ENCODE assay signal across 20 mouse cellular contexts in the genomic region with DNA sequence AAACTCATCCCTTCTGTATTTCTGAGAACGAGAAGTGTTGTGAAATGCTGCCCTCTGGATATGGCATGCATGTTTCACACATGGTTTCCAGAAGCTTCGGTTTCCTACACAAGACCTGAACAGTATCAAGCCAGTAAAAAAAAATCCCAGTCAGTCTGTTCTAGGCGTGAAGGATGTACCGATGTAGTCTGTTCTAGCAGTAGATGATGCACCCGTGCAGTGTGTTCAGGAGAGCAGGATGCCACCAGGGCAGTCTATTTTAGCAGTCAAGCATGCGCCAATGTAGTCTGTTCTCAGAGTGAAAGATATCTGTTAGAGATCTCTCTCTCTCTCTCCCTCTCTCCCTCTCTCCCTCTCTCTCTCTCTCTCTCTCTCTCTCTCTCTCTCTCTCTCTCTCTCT.
A peak's percentile ranks its signal among the peaks of the same experiment; 100 is the strongest.
DNase-seq lines count a peak whose midpoint lies in the region; ATAC-seq and TF ChIP-seq lines count a peak whose summit lies in the region.
"Had no signal": no experiment of that assay in that cellular context is flagged by ENCODE, and none has a peak within 500 bp of the region (broad histone marks: within the 10 kb centered on the region; RNA-seq: fewer than 3 reads in every experiment).

No protein-coding gene starts in this region.

- H3K4me3 ChIP-seq in lung, embryonic 14.5 days (ENCODE audit: low read depth, low read length), result no peak overlapping the region
- no peak overlapping the region for H3K4me3 ChIP-seq in lung, adult 2 months (replicated peaks; ENCODE audit: extremely low read depth, low read depth, low read length)
- H3K4me3 ChIP-seq: embryonic facial prominence, embryonic 10.5 days; forebrain, embryonic 12.5 days; heart, adult 2 months; heart, embryonic 12.5 days; hindbrain, embryonic 10.5 days; hindbrain, embryonic 15.5 days had no signal

- H3K27me3 ChIP-seq in lung, embryonic 14.5 days (ENCODE audit: insufficient read depth, low read length), result no peaks in the 10 kb centered on the region
- H3K27me3 ChIP-seq: forebrain, embryonic 12.5 days; heart, embryonic 12.5 days; hindbrain, embryonic 15.5 days had no signal

- H3K4me1 ChIP-seq in lung, embryonic 14.5 days (ENCODE audit: insufficient read depth), result no peaks in the 10 kb centered on the region
- no peaks in the 10 kb centered on the region for H3K4me1 ChIP-seq in lung, adult 2 months (ENCODE audit: control insufficient read depth, insufficient read depth, low read length)
- H3K4me1 ChIP-seq: forebrain, embryonic 12.5 days; heart, embryonic 12.5 days; hindbrain, embryonic 10.5 days; hindbrain, embryonic 15.5 days had no signal

- H3K27ac ChIP-seq in lung, embryonic 14.5 days (ENCODE audit: low read depth), result no peak overlapping the region
- H3K27ac ChIP-seq: embryonic facial prominence, embryonic 10.5 days; forebrain, embryonic 12.5 days; heart, adult 2 months; hindbrain, embryonic 10.5 days; hindbrain, embryonic 15.5 days had no signal

- no peak for TF ChIP-seq CTCF in lung, embryonic 14.5 days (IDR thresholded peaks at IDR 0.05; ENCODE audit: low read depth)
- TF ChIP-seq CTCF in lung, adult 2 months (IDR thresholded peaks at IDR 0.05; ENCODE audit: insufficient read depth, low read length), result no peak

- no peak for DNase-seq in frontal cortex, postnatal 36 days (ENCODE audit: low spot score in 2 of 2)
- peak; percentile 4 for DNase-seq in lung, embryonic 14.5 days
- no peak for DNase-seq in lung, adult 2 months
- DNase-seq in NIH3T3 (ENCODE audit: low read depth), result peak; percentile 6
- peak; percentile 25 for DNase-seq in fibroblast of lung, adult 2 months (ENCODE audit: low read depth)
- no peak for DNase-seq in gastrocnemius, adult 8-10 months (ENCODE audit: low spot score in 2 of 2)
- DNase-seq: adrenal gland, postnatal 10 days; cerebellum, adult 18-20 months; cerebellum, adult 9-11 months; gastrocnemius, postnatal 14 days; heart, adult 2 months had no signal

- H3K9ac ChIP-seq in lung, embryonic 14.5 days, result no peak overlapping the region
- H3K9ac ChIP-seq: forebrain, embryonic 12.5 days; heart, embryonic 12.5 days; hindbrain, embryonic 15.5 days had no signal

- H3K4me2 ChIP-seq in lung, embryonic 14.5 days, result no peak overlapping the region
- H3K4me2 ChIP-seq: forebrain, embryonic 12.5 days; heart, embryonic 12.5 days; hindbrain, embryonic 15.5 days had no signal

- WGBS in lung, embryonic 14.5 days, result 80% methylated on average over 6 of the region's 6 CpGs
- 74% methylated on average over 6 of the region's 6 CpGs for WGBS in lung, adult 2 months

- ATAC-seq in frontal cortex, adult (ENCODE audit: low TSS enrichment), result peak; percentile 50
- no peak for ATAC-seq in lung, embryonic 14.5 days (ENCODE audit: insufficient read depth)
- ATAC-seq: inflammation-experienced regulatory T-cells, adult 6 months; intestine, postnatal 0 days had no signal

- no peaks in the 10 kb centered on the region for H3K36me3 ChIP-seq in lung, embryonic 14.5 days (ENCODE audit: insufficient read depth)
- H3K36me3 ChIP-seq: embryonic facial prominence, embryonic 10.5 days; forebrain, embryonic 12.5 days; G1E; heart, embryonic 12.5 days; hindbrain, embryonic 10.5 days; hindbrain, embryonic 15.5 days had no signal

- no peak for TF ChIP-seq POLR2A in lung, adult 2 months (IDR thresholded peaks at IDR 0.05; ENCODE audit: borderline replicate concordance, extremely low read depth, low read depth, low read length)

- no peaks in the 10 kb centered on the region for H3K9me3 ChIP-seq in lung, embryonic 14.5 days (ENCODE audit: low read depth, low read length)
- H3K9me3 ChIP-seq: embryonic facial prominence, embryonic 10.5 days; forebrain, embryonic 12.5 days; G1E; heart, embryonic 12.5 days; hindbrain, embryonic 10.5 days; hindbrain, embryonic 15.5 days had no signal

Comparison
In these comparisons a context has a peak if more than half of its experiments do, and no peak if none do; other contexts are left out.
1. DNase-seq: peak in lung, embryonic 14.5 days (single experiment), NIH3T3 (single experiment) and fibroblast of lung, adult 2 months (single experiment); none in frontal cortex, postnatal 36 days (0 of 2), lung, adult 2 months (single experiment) and gastrocnemius, adult 8-10 months (0 of 2).